Mouse (Mus musculus) embryo, embryonic 11 days (tissue): ENCODE measurements around the gene Zcchc7.
"Not testable (repeated sequence)": the region's sequence is repeated elsewhere in the genome, so short reads cannot be mapped to it uniquely, and the experiment has no call there.

Source experiments
- DNase-seq: peaks from one replicate; pipeline ENCODE4 v3.0.0-alpha.2; 2015

Gene Zcchc7

GRCm38 (mm10) chr4:44920831-44921230, 165.2 kb downstream of the Zcchc7 start:
- DNase-seq = no peak

DNA sequence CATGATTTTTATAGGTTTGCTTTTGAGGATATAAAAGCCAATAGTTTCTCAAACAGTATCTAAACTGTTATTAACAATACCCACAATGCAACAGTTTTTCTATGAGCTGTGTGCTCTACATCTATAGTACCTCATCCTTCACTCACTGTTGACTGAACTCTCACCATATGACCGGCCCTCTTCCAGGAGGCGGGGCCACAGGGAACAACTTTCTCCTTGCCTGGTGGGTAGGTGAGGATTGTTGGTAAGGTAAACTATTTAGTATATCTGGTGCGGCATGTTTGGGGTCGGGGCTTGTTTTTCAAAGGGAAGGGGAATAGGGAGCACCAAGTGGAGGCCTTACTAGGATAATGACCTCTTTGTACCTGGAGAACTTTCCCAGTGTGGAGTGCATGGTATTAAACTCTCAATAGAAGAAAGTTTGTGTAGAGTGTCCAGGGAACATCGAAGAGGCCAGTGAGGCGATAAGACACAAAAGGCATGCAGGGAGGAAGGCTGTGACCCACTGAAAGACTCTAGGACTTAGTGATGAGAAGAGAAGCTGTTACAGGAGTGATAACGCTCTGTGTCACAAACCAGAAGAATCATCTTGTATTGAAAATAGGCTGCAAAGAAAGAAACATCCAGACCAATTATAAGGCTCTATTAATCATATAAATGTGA, 166.9 kb downstream of the Zcchc7 start:
- DNase-seq = no peak

DNA sequence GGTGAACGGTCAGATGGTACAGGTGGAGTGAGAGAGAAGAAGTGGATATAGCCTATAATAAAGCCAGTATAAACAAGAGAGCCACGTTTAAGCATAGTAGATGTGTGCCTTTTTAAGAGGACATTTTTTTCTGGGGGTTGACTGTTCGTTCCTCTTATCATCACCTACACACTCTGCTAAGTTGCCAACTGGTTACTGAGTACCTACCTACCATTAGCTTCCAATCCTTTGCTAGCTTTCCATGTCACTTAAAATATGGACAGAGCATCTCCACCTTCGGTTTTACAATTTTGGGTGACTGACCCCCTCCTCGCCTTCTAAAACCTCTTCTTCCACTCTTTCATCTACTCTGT, 167.4 kb downstream of the Zcchc7 start:
- DNase-seq = no peak

DNA sequence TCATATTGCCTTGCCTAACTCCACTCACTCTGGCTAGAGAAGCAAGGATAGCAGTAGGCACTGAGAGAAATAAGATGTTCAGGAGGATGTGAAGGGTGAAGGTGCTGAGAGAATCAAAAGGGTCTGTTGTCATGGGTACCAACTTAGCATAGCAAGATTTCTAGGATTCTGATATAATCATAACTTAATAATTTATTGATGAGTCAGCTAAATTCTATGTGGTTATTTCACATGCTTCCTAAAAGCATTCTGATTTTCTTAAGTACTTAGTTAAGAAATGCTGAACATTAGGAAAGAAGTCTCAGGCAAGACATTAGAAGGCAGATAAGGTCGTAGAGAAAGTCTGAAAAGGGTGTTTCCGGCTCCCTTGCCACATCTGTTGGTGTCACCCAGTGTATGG, 172.3 kb downstream of the Zcchc7 start:
- no peak for DNase-seq

DNA sequence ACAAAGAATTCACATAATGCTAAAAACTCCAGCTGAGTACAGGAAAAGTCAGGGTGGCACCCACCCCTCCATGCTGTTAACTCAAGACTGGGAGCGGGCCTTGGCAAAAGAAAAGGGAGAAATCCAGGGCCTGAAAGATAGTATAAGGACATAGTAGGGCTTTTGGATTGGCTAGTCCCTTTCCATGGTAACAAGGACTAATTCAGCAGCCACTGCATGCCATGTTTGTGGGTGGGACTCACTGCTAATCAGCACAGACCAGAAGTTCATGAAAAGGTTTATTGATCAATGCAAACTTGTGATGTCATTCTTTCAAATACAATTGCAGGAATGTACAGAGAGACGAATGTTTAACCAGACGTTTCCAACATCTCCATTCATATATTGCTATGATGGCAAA, 173.1 kb downstream of the Zcchc7 start:
- no peak for DNase-seq

DNA sequence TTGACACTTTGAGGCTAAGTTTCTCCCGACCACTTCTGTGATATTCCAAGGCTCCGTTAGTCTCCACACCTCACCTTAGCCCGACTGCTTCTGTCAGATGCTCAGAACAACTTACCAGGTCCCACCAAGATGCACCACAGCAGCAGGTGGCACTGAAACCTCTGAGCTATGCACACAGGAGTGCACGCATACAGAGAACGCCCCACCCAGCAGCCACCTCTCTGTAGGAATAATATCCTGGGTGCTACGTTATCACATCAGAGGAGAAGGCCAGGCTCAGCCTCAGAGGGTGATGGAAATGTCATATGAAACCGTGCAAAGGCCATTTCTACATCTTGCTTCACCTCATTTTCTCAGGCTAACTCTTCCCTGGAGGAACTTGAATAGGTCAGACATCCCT, 174.7 kb downstream of the Zcchc7 start:
- no peak for DNase-seq

DNA sequence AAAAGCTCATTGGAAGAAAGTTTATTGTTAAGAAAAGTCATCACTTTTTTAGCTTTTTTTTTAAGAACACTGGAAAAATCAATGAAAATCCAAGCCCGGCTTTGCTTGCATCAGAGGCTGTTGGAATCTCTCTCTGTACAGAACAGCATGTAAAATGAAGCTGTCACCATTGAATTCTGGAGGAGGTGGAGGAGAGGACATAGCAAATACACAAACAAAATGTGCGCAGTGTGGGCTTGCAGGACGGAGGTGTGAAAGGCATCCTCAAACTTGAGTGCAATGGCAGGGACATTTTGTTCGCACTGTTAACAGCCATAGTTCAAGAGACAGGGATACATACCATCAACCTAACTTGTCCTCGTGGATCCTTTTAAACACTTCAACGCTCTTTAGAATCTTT, 176.1 kb downstream of the Zcchc7 start:
- no peak for DNase-seq

- DNase-seq = no peak
Observed at GRCm38 (mm10) chr4:44938359-44939340, 183.0 kb downstream of the Zcchc7 start.

DNA sequence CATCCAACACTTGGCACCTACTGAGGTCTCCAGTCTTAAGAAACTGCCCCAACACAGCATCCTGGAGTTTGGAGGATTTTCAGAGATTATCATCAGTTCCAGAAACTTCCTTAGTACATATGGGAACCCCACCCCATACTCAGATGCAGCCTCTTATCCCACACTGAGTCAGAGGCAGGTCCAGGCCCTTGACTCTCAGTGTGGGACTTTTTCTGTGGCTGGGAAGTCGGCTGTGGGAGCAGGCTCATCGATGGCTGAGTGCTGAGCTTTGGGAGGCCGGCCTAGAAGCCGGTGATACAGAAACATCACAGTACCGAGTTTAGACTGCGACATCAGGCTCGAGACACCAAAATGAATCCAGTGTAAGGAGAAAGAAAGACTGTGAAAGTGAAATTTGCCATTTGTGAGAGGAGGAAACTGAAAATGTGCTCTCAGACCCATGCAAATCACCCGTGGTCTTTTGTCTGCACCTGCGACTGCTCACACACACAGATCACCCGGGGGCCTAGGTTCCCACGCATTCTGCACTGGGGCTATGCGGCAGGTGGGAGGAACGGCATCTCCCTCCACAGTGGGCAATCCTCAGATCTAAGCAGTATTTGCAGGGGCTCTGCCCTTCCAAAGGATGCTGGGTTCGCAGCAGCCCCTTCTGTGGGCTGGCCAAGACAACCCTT, 184.0 kb downstream of the Zcchc7 start:
- DNase-seq = no peak

DNA sequence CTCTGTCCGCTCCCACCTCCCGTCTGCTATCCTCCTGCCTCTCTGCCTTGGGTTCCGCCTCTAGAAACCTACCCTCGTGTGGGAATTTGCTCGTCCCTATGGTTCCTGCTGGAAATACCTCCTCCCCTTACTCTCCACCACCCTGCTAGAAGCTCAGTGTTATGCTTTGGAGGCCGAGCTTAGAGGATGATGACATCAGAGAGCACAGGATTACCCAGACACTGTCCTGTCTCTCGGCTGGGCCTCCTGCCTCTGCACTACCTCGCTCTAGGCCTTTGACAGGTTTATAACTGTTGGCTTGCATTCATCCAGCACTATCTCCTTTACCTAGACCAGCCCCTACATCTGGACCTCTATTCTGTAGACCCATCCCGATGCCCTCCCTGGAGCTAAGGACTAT, 184.6 kb downstream of the Zcchc7 start:
- DNase-seq = no peak

DNA sequence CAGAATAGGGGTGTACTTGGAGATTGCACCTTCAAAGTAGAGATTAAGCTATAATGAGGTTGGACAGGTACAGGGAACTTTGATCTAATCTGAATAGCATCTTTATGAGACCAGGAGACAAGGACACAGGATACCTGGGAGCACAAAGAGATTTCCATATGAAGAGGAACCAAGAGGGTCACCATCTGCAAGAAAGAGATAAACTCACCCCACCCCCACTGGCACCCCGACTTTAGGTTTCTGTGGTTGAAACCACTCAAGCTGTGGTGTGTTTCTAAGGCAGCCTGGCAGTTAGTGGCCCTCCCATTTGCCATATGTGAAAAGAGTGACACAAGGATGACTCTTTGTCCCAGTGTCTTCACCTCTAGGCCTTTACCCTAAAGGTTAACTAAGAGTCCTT, 186.6 kb downstream of the Zcchc7 start:
- DNase-seq = no peak

DNA sequence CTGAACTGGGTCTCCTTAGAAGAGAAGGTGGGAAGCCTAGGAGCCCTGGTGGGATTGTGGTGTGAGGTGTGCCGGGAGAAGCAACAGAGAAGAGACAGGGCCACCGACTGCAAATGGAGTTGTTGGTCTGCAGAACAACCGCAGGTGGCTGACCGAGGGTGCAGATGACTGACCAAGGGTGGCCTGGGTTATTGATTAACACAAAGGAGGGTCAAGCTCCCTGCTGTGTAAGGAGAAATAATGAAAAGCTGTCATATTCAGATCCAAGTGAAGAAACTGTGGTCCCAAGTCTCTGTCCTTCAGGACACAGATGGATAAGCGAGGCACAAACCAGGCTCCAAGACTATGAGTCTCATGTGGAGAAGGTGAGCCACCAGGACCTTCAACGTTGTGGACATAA, 187.8 kb downstream of the Zcchc7 start:
- no peak for DNase-seq

DNA sequence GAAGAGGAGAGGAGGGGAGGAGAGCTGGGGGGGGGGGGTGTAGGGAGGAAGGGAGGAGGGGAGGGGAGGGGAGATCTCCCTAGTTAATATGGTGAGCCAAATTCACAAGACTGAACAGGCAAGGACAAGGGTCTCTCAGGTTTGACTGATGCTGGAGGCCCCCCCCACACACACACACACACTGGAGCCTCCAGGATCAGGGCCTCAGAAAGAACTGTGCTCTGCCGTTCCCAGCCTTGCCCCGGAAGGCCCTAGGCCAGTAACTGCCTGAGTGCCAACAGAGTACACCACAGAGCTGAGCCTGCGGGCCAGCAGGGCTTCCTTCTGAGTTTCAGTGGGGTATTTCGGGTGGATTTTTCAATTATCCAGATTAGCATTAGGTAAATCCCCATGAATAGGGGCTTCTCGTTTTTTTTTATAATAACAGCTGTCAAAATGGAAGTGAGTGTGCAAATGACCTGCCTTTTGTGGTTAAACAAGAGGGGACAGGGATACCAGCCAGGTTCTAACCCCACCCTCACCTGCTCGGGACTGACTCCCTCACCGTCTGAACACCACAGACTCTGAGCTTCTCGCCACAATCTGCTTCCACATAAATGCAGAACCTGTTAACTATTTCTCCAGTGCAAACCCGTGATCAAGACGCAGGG, 188.9 kb downstream of the Zcchc7 start:
- DNase-seq = no peak

DNA sequence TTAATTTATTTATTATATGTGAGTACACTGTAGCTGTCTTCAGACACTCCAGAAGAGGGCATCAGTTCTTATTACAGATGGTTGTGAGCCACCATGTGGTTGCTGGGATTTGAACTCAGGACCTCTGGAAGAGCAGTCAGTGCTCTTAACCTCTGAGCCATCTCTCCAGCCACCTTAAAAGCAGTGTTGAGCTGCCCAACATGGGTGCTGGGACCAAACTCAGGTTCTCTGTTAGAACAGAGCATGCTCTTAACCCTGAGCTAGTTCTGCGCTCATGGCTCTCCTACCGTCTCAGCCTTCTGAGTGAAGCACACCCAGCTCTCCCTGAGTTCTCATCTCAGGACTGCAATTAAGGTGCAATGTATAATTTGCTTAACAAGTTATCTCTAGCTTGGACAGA, 190.4 kb downstream of the Zcchc7 start:
- not testable (repeated sequence) for DNase-seq

GRCm38 (mm10) chr4:44947464-44947863, 191.8 kb downstream of the Zcchc7 start:
- no peak for DNase-seq

GRCm38 (mm10) chr4:44948314-44948713, 192.6 kb downstream of the Zcchc7 start:
- no peak for DNase-seq

DNA sequence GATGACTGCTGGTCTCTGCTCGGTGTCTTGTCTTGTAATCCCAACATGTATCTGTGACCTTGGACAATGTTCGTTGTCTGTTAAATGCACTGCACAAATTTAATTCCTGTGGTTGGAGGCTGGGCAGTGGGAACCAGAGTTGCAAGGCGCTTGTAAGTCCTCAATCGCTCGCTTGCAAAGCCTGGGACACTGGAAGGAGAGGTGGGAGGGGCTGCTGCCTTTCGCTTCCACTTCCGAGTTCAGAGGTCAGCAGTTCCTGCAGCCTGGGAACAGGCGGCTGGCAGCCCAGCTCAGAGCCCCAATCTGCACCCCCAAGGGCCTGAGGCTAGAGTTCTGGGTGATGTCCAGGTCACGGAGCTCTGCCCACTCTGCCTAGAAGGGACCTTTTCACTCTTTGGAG, 197.4 kb downstream of the Zcchc7 start:
- DNase-seq = peak; percentile 23

GRCm38 (mm10) chr4:44958776-44959175, 203.1 kb downstream of the Zcchc7 start:
- DNase-seq = no peak

GRCm38 (mm10) chr4:44959220-44959619, 203.5 kb downstream of the Zcchc7 start:
- no peak for DNase-seq

DNA sequence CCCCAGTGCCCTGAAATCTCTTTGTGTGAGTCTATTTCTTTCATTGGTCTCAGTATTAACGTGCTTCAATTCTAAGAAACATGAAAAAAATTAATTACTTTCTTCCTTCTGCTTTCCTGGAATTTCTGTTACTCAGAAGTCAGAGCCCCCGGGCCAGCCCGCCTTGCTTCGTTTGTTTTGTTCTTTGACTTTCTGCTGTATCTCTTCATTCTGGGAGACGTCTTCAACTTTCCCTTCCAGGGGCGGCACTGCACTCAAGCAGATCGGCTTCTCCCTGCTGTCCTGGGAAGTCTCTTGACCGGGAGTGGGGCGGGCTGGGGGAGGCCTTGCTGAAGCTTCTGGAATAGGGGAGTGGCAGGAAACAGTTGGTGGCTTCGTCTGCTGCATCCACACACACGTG, 207.5 kb downstream of the Zcchc7 start:
- DNase-seq = no peak

DNA sequence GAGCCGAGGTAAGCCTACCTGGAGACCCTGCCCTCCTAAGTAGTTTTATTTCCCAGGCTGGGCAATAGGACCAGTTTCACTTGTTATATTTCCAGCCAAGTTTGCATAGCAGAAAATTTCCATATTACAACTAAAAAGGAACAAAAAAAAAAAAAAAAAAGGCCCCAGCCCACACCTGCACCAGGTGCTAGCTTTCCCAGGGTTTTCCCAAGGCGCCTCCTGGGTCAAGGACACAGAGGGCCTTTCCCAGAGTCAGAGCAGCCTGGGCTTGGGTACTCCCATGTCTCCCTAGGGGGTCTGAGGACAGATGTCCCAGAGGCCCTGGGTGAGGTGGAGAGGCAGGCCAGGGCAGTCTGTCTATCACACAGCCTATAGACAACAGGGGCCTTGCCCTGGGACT, 209.5 kb downstream of the Zcchc7 start:
- no peak for DNase-seq

GRCm38 (mm10) chr4:44965736-44966135, 210.1 kb downstream of the Zcchc7 start:
- DNase-seq = no peak

GRCm38 (mm10) chr4:44967402-44967801, 211.7 kb downstream of the Zcchc7 start:
- DNase-seq = no peak
